Mouse (Mus musculus) lung, adult 2 months (tissue): ENCODE data around the gene Nap1l1.

Experiments used
- CTCF ChIP-seq: fragments of 200-500 bp; IDR thresholded peaks from 2 replicates; pipeline ENCODE4 v1.5.1; 2011; ENCODE audit warnings: mild to moderate bottlenecking, low read length, control low read depth; ENCODE audit not compliant: insufficient read depth
- POLR2A ChIP-seq: fragments of 200-500 bp; IDR thresholded peaks from 2 replicates; pipeline ENCODE4 v1.6.1; 2011; ENCODE audit warnings: low read depth, mild to moderate bottlenecking, control low read depth, low read length, borderline replicate concordance; ENCODE audit errors: extremely low read depth

GRCm38 (mm10) chr10:111545648-111546047 is 72.6 kb downstream of the Nap1l1 start:
- TF ChIP-seq CTCF (no peak), POLR2A (no peak)
